Mouse (Mus musculus) E14TG2a.4 (cell line): ENCODE data around the gene 1810013L24Rik.

Experiments used
- H3K27me3 ChIP-seq: 2 replicates; pipeline ENCODE4 v1.6.1; 2014; ENCODE audit warnings: low read length, control low read depth; ENCODE audit not compliant: insufficient read depth
- H3K36me3 ChIP-seq: 2 replicates; pipeline ENCODE4 v1.6.1; 2014; ENCODE audit warnings: low read length, control low read depth; ENCODE audit not compliant: insufficient read depth
- H3K4me1 ChIP-seq: replicated peaks from 2 replicates; pipeline ENCODE4 v1.6.1; 2014; ENCODE audit warnings: low read depth, low read length, control low read depth
- H3K4me3 ChIP-seq: replicated peaks from 2 replicates; pipeline ENCODE4 v1.5.1; 2014; ENCODE audit warnings: mild to moderate bottlenecking, low read length
- H3K9me3 ChIP-seq: 2 replicates; pipeline ENCODE4 v1.6.1; 2014; ENCODE audit warnings: low read length, control low read depth
- CTCF ChIP-seq: conservative IDR thresholded peaks from 2 replicates; pipeline ENCODE4 v1.5.1; 2014; ENCODE audit warnings: low read length
- NANOG ChIP-seq: IDR thresholded peaks from 2 replicates; pipeline ENCODE4 v1.6.1; 2014; ENCODE audit warnings: borderline replicate concordance, low read length, mixed read lengths
- POU5F1 ChIP-seq: IDR thresholded peaks from 2 replicates; pipeline ENCODE4 v1.6.1; 2014; ENCODE audit warnings: low read length, borderline replicate concordance

1810013L24Rik gene

DNA sequence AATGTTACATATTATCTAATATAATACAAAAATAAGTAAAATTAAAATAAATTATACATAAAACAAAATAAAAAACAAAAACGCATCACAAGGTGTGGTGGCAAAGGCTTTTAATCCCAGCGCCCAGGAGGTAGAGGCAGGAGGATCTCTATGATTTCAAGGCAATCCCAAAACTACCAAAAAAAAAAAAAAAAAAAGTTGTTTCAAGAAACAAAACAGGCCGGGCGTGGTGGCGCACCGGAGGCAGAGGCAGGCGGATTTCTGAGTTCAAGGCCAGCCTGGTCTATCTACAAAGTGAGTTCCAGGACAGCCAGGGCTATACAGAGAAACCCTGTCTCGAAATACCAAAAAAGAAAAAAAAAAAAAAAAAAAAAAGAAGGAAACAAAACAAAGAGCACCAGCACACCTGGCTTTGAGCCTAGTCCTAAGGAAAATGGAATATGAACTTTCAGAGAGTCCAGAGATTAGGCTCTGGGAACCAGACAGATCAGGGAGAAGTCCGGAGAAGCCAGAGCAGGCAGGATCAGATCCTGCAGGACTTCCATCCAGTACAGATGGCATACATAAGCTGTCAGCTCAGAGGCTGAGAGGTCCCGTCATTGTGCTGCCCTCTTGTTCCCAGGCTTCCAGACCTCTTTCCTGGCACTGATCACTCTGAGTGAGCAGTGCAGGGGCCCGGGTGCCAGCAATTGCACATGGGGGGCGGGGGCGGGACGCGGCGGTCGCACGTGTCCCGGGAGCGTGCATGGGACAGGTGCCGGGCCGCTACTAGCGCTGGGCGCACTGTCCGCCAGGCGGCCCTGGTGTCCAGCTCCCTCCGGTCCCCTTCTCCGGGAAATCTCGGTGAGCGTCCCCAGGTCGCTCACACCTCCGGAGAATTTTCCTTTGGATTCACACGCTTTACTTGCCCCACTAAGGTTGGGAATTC is 1.0 kb upstream of the 1810013L24Rik start:
- Histone ChIP-seq H3K27me3 (no peaks in the 10 kb centered on the region), H3K4me3 (peak overlapping the region; percentile 90), H3K36me3 (peaks cover 28% of the 10 kb centered on the region), H3K4me1 (peaks cover 64% of the 10 kb centered on the region), H3K9me3 (no peaks in the 10 kb centered on the region)
- TF ChIP-seq CTCF (no peak), NANOG (no peak), POU5F1 (no peak)

DNA sequence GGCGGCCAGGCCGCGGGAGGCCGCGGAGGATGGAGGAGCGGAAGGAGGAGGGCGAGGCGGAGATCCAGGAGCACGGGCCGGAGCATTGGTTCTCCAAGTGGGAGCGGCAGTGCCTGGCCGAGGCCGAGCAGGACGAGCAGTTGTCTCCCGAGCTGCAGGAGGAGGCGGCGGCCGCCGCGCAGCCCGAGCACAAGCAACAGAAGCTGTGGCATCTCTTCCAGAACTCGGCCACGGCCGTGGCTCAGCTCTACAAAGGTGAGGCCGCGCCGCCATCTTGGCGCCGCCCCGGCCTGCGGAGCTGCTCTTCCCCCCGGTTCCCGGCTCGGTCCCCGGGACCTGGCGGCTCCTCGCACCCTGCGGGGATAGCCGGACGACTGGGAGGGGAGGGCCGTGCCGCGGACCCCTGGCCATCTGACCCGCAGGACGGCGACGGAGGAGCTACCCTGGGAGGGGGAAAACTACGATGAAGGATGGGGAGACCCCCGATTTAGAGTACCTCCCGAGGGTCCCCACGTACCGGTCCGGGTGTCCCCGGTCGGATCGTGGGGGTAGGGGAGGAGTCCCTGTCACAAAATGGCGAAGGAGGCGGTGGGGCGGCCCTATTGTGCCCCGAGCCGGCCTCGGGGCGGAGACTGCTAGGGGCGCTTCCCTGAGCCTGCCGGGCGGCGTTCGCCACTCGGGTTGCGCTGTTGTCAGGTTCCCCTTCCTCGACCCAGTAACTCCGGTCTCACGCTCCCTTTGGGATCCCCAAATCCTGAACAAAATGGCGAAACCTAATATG is 721 bp downstream of the 1810013L24Rik start:
- H3K36me3 ChIP-seq, result peaks cover 45% of the 10 kb centered on the region
- peaks cover 67% of the 10 kb centered on the region for H3K4me1 ChIP-seq
- no peaks in the 10 kb centered on the region for H3K9me3 ChIP-seq
- TF ChIP-seq CTCF, result no peak
- TF ChIP-seq NANOG, result no peak
- TF ChIP-seq POU5F1, result no peak
- peak overlapping the region; percentile 97 for H3K4me3 ChIP-seq
- no peaks in the 10 kb centered on the region for H3K27me3 ChIP-seq

DNA sequence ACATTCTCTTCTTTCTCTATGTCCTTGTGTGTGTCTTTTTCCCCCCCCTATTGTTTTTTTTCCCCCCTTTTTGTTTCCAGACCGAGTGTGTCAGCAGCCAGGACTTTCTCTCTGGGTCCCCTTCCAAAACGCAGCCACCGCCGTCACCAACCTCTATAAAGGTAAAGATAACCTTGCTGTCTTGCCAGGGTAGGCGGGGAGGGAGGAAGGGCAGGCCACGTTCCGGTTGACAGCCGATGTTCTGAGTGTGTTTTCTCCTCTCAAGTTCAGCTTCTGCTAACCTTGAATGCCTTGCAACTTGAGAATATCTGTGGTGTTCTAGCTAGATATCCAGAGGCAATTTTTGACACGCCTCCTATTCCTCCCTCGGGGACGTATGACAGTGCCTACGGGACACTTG is 1.3 kb downstream of the 1810013L24Rik start:
- Histone ChIP-seq H3K4me3 (peak overlapping the region; percentile 97), H3K36me3 (peaks cover 46% of the 10 kb centered on the region), H3K4me1 (peaks cover 67% of the 10 kb centered on the region), H3K9me3 (no peaks in the 10 kb centered on the region), H3K27me3 (no peaks in the 10 kb centered on the region)
- TF ChIP-seq NANOG (no peak), CTCF (no peak), POU5F1 (no peak)

DNA sequence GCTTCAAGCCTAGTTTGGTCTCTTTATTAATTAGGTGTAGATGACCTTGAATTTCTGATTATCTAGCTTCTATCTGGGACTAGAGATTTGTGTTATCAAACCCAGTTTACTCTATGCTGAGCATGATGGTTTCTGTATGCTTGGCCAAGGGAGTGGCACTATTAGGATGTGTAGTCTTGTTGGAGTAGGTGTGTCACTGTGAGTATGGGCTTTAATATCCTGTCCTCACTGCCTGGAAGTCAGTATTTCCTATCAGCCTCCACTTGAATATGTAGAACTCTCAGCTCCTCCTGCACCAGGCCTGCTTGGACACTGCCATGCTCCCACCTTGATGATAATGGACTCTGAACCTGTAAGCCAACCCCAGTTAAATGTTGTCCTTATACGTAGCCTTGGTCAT is 7.0 kb downstream of the 1810013L24Rik start:
- Histone ChIP-seq H3K9me3 (no peaks in the 10 kb centered on the region), H3K4me3 (no peak overlapping the region), H3K27me3 (no peaks in the 10 kb centered on the region), H3K36me3 (peaks cover 89% of the 10 kb centered on the region), H3K4me1 (peaks cover 94% of the 10 kb centered on the region)
- TF ChIP-seq NANOG (no peak), POU5F1 (no peak), CTCF (no peak)

DNA sequence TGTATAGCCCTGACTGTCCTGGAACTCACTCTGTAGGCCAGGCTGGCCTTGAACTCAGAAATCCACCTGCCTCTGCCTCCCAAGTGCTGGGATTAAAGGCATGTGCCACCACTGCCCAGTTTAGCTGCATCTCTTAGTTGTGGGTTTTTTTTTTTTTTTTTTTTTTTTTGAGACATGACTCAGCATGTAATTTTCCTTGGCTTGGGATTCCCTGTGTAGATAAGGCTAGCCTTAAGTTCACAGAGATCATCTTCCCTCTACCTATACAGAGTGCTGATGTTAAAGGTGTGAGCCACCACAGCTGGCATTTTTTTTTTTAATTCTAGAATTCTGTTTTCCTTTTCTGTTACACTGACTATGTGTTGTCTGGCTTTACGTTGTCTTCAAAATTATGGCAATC is 7.7 kb downstream of the 1810013L24Rik start:
- TF ChIP-seq NANOG (no peak), POU5F1 (no peak), CTCF (no peak)
- Histone ChIP-seq H3K4me3 (peak overlapping the region; percentile 2; the same call in 1 of the 2 replicates), H3K9me3 (no peaks in the 10 kb centered on the region), H3K4me1 (peaks cover 94% of the 10 kb centered on the region), H3K27me3 (no peaks in the 10 kb centered on the region), H3K36me3 (peaks cover 91% of the 10 kb centered on the region)

DNA sequence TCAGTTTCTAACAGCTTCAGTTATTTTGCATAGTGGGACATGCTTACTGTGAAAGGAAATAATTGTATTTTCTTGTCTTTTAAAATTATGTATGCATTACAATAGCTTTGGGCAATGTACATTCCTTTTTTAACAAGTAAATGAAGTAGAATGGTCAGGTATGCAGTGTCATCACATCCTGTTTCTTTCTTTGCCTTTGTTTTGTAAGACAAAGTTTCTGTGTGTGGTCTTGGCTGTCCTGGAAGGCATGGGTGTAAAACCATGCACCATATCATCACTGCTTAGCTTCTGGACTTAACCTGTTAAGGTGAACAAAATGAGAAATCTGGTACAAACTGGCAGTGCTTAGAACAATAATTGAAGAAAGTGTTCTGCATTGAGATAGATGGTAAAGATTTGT is 9.0 kb downstream of the 1810013L24Rik start:
- peaks cover 94% of the 10 kb centered on the region for H3K4me1 ChIP-seq
- no peaks in the 10 kb centered on the region for H3K9me3 ChIP-seq
- H3K4me3 ChIP-seq, result 0 out of 2 replicates have a peak overlapping the region, but pooled peaks have one; percentile 3
- TF ChIP-seq NANOG (peak; percentile 59), CTCF (no peak), POU5F1 (peak; percentile 20; the same call in 1 of the 2 replicates)
- peaks cover 91% of the 10 kb centered on the region for H3K36me3 ChIP-seq
- no peaks in the 10 kb centered on the region for H3K27me3 ChIP-seq

DNA sequence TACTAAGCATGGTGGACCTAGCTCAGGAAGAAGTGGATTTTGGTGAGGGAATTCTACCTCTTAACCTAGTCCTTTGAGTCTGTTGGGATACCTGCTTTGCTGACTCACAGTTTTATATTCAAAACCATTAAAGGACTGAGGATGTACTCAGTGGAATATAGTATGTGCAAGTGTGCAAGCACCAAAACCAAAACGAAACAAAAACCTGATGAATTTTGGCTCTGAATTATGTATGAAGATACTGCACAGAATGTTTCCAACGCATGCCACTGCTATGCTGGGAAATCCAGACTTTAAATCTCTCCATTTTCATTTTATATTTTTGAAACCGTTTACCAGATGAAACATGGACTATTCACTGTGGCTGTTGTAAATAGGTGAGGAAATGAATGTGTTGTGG is 10.7 kb downstream of the 1810013L24Rik start:
- no peaks in the 10 kb centered on the region for H3K27me3 ChIP-seq
- peaks cover 91% of the 10 kb centered on the region for H3K36me3 ChIP-seq
- H3K4me3 ChIP-seq, result no peak overlapping the region
- peaks cover 93% of the 10 kb centered on the region for H3K4me1 ChIP-seq
- TF ChIP-seq NANOG (no peak), POU5F1 (no peak), CTCF (no peak)
- no peaks in the 10 kb centered on the region for H3K9me3 ChIP-seq

DNA sequence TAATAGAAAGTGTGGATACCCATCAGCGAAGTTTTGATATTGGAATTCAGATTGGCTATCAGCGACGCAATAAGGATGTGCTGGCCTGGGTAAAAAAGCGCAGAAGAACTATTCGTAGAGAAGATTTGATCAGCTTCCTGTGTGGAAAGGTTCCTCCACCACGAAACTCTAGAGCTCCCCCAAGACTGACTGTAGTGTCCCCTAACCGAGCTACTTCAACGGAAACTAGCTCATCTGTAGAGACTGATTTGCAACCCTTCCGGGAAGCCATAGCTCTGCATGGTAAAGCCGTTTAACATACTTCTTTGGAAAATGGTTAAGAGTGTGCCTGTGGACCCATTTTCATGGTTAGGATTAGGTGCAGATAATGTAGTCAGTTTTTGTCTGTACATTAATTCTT is 13.1 kb downstream of the 1810013L24Rik start:
- Histone ChIP-seq H3K4me1 (peaks cover 84% of the 10 kb centered on the region), H3K9me3 (no peaks in the 10 kb centered on the region), H3K4me3 (no peak overlapping the region), H3K36me3 (peaks cover 91% of the 10 kb centered on the region), H3K27me3 (no peaks in the 10 kb centered on the region)
- TF ChIP-seq NANOG (no peak), CTCF (no peak), POU5F1 (no peak)
